Mouse (Mus musculus) megakaryocyte-erythroid progenitor cell, adult 5-6 weeks (primary cell): ENCODE results near the gene Ccdc61. TPM values are rescaled to one million over a fixed set of nuclear protein-coding genes. Genes with fewer than 3 reads are reported as not detected.
A peak's percentile ranks its signal among the peaks of the same experiment; 100 is the strongest.

Experiments used
- ATAC-seq: replicated peaks from 2 replicates; pipeline ENCODE4 v1.8.0; 2016; ENCODE audit warnings: mild to moderate bottlenecking, inconsistent platforms; ENCODE audit not compliant: severe bottlenecking, poor library complexity, low FRiP score, low TSS enrichment
- total RNA-seq, 2 experiments: library from RNA; stranded (forward) in 1 of 2; stranded (reverse) in 1 of 2; fragments of 200-1000, 215-1000 nt in 1 of 2; fragments of >200 nt in 1 of 2; fragmentation: Nextera tagmentation in 1 of 2; gene quantifications; 2 replicates each; pipeline ENCODE4 v1.2.3; 2014 to 2017

Gene Ccdc61
- total RNA-seq, 2 experiments from 2014 or later = 6.8 to 42.3 TPM

DNA sequence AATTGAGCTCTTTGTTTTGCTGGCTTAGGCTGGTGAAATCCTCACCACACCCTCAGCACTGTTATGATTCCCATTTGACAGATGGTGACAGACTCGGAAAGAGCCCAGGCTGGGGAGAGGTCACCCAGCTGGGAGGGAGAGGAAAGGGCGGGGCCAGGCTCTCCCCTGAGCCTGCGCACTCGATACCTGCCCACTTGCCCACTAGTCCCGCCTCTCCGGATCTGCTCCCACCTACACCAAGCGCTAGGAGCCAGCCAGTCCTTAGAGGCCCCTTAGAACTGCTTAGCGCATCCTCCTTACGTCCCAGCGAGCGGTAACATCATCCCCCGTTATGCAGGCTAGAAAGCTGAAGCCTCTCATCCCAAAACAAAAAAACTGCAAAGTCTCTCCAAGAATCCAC is 10.9 kb upstream of the Ccdc61 start:
- ATAC-seq = no peak

DNA sequence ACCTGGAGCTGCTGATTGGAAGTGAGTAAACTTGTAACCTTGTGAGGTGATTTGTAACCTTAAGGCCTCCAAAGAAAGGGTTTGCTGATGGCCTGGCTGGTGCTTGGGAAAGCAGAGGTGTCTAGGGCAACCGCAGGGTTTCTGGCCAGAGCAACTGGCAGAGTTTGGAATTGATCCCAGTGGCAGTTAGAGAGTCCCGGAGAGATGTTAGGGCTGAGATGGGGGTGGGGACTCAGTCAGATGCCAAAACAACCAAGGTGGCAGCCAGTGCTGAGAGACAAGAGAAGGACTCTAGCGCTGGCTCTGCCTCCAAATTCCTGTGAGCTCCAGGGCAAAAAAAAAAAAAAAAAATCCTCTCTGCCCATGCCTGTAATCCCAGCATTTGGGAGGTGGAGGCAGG is 7.7 kb upstream of the Ccdc61 start:
- no peak for ATAC-seq

DNA sequence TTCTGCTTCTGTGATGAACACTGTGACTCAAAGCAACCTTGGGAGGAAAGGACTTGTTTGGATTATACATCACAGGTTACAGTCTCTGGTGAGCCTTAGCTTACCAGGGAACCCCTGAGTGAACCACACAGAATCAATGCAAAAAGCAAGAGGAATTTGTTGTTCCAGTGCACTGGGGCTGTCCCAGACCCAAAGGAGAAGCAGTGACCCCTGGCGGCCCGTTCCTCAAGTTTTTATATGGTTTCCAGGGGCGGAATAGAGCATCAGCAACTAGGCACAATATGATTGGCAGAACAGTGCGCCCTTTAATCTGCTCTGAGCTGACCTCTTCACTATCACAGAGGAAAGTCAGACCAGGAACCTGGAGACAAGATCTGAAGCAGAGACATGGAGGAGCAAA is 6.0 kb upstream of the Ccdc61 start:
- no peak for ATAC-seq

DNA sequence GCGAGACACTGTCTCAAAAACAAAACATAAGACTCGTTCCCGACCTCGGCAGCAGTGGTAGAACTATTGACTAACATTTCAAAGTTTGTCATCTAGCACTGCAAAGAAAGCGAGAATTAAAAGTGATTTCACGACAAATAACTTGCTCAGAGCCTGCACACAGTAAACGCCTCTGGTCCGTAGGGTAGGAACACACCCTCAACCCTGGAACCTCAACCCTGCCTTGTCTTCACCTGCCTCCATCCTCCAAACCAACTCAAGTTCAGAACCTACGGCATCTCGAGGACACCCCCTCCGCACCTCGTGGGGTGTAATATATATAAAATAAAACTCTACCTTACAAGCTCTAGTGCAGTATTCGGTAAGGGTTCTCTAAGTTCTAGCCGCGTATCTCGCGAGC is 418 bp downstream of the Ccdc61 start:
- peak; percentile 43 for ATAC-seq

DNA sequence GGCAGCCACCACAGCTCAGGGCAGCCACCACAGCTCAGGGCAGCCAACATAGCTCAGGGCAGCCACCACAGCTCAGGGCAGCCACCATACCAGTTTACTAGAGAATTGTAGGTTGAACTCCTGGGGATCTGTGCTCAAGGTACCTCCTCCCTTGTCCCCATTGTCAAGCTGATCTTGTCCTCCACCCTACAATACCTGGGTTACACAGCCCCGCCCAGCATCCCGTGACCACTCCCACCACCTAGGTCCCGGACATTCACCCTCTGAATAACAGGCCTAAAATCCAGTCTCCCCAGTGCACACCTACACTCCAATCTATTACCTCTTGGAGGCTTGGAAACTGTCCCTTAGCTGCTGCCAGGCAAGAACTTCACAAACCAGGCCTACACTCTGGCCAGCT is 5.2 kb downstream of the Ccdc61 start:
- ATAC-seq = no peak

DNA sequence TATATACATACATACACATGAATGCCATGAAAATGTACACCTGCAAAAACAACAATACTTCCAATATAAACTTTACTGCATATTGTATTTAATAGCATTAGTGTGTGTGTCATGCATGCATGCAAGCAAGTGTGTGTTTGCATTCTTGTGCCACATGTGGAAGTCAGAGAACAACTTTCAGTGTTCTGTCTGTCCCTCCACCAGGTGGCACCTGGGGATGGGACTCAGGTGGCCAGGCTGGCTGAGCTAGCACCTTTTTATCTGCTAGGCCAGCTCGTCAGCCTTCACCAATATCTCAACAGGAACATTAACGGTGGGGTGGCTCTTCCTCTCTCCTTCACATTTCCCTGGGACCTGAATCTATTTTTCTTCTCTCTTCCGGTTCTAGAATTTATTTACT is 7.7 kb downstream of the Ccdc61 start:
- no peak for ATAC-seq

DNA sequence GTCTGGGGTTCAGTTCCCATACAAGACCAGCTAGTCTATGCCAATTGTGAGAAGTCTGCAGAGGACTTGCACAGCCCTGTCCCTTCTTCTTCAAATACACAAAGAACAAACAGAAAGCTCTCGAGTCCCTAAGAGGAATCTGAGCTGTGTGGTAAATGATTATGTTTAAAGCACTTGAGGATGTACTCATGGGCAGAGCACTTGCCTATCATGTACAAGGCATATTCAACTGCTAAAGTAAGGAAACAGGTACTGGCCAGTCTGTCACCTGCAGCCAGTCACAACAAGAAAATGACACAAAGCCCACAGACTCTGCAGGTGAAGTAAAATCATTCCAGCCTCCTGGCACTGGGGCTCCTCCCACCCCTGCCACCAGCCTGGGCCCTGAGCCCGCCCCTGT is 9.7 kb downstream of the Ccdc61 start:
- no peak for ATAC-seq

DNA sequence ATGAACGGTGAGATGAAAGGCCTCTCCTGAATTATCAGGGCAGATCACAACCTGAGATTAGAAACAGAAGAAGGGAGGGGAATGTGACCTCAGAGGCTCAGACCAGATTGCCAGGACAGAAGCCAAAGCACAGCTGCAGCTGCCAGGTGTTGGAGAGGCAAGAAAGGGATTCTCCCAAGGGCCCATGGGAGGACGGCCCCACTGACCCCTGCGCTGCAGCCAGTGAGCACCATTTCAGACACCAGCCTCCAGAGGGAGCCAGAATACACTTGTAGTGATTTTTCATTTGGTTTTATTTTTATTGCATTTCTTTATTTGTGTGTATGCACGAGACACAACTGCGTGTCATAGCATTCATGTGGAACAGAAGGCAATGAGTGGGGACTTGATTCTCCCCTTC is 13.7 kb downstream of the Ccdc61 start:
- no peak for ATAC-seq

DNA sequence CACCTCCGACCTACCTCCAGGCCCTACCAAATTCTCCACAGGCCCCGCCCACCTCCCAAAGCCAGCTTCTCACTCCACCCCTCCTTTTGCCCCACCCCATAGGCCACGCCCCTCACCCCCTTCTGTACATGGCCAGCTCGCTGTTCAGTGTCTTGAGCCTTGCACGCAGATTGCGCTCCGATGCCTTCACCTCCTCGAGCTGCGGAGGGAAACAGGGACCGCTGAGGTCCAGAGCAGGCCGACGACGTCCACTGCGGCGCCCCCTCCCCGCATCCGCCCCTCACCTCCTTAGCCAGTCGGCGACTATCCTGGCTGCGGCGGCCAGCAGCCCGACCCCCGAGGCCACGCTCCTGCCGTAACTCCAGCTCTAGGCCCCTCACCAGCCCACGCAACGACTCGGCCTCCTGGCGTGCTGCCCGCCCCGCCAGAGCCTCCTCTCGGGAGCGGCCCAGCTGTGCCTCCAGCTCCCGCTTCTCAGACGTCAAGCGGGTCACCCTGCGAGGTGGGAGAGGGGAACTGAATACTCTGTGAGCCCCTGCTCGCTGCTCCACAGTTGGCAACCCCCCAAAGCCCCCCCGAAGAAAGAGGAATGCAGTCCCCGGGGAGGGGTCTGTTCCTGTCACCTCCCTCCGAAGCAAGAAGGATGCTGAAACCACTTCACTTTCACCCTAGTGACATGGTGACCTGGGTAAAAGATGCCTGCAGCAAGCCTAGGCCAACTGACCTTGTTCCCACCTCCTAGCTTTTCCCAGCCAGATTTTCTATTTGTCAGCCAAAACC is 16.4 kb downstream of the Ccdc61 start:
- peak; percentile 85 for ATAC-seq

DNA sequence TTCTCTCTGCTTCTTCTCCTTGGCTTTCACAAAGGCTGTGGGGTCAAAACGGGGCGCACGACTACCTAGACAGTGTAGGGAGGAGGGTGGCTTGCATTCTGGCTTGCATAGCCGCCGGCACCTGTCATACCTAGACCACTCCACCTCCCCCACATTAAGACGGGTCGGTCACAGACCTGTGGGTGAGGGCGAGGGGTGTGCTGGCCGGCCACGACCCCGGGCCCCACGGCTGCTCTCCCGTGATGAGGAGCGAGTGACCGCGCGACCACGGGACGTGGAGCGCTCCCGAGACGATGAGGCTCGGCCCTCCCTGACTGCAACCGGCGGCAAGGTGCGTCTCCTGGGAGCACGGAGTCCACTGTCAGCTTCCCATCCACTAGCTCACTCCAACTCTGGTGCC is 17.2 kb downstream of the Ccdc61 start:
- ATAC-seq = no peak

DNA sequence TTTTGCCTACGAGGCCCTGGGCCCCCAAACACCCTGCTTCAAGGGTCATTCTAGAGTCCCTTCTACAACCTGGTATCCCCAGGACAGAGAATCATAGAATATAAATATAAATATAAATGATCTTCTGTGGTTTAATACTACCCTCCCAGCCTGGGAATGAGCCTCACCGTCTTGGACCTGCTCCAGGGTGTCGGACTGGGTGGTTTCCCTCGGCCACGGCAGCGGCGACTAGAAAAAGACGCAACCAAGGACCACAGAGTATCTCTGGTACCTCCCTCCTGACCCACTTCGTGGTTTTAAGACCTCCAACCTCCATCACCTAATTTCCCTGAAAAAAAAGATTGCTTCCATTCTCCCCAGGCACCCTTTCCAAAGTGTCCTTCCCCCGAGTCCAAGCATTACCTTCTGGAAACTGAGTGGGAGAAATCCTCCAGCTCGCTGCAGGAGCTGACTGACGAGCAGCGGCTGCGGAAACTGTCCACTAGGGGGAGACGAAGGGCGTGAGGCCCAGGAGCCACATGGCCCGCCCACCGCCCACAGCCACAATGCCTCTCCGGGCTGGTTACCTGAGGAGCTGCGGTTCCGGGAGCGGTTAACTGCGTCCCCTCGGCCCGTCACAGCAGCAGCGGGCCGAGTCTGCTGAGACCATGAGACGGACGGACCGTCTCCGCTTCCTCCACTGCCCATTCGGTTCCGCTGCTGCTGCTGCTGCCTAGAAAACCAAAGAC is 18.2 kb downstream of the Ccdc61 start:
- peak; percentile 91 for ATAC-seq

DNA sequence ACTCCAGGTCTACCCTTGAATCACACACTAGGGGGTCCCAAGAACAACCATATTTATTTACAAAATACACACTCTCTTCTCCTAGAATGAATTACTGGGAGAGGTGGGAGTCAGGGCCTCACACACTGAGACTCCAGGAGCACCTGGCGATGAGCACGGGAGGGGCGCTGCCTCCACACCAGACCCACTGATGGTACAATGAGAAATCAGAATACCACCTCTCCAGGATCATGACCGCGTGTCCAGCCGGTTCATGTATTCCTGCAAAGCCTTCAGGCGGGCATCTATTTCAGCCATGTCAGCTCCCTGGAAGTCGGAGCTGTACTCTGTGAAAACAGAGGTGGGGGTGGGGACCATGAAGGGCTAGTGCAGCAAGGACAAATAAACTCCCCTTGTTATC is 19.4 kb downstream of the Ccdc61 start:
- ATAC-seq = no peak

DNA sequence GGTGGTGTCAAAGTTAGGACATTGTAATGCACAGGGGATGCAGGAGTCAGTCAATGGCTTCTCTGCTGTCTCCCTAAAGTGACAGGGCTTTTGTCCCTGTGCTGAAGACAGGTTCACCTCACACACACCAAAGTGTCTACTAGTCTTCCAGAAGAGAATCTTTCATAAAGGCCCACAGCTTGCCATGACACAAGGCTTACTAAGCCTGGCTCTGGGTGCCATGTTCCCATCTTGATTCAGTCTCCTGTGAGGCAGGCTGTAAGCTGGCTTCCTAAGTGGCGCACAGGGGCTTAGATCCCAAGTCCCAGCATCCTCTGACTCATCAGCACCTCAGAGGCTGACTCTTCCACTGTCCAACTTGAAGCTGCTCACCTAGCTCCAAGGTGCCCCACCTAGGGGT is 23.3 kb downstream of the Ccdc61 start:
- no peak for ATAC-seq

DNA sequence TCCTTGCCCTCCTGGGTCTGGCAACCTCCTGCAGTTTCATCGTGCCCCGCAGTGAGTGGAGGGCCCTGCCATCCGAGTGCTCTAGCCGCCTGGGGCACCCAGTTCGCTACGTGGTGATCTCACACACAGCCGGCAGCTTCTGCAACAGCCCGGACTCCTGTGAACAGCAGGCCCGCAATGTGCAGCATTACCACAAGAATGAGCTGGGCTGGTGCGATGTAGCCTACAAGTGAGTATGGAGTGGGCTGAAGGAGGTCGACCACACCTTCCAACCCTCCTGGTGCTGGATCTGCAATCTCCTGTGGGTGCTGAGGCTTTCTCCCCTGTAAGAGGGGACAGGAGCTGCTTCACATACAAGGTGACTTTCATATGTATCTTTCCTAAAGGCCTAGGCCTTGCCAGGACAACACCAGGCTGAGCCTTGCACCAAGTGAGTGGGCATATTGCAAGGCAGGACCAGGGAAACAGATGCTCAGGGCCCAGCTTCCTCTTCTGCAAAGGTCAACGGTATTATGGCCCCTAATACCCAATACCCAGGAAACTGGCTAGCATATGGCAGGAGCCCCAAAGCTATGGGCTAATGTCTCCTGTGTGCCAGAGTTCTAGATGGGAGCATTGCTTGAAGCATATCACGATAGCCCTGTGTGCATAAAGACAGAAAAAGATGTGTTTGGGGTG is 25.3 kb downstream of the Ccdc61 start:
- ATAC-seq = peak; percentile 35; the same call in 1 of the 2 replicates

DNA sequence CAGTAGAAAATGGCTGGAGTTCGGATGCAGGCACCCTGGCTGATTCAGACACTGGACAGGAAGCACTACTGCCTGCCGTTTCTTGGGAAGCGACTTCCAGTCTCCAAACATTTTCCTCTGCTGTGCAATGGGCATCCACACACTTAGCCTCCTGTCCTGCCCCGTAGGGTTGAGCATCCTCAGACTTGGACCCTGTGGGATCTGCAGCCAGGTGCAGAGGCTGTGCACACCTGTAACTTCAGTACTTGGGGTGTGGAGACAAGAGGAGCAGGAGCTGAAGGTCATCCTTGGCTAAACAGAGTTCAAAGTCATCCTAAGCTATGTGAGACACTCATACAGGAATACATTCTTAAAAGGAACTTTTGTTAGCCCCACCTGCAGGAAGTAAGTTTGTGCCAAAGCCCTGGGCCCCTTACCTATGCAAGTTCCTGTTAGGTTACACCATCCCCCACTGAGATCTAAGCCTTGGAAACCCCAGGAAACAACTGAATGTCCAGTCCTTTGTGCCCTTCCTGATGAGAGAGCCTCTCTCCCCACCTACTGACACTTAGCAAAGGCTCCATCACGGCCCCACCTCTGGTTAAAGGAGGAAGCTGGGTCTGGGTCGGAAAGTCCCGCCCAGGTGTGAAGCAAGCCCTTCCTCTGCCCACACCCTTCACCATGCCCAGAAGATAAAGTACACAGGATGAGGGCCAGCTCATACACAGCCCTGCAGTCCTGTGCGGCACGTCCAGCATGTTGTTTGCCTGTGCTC is 26.0 kb downstream of the Ccdc61 start:
- 0 out of 2 replicates have a peak, but pooled peaks have one; percentile 26 for ATAC-seq

DNA sequence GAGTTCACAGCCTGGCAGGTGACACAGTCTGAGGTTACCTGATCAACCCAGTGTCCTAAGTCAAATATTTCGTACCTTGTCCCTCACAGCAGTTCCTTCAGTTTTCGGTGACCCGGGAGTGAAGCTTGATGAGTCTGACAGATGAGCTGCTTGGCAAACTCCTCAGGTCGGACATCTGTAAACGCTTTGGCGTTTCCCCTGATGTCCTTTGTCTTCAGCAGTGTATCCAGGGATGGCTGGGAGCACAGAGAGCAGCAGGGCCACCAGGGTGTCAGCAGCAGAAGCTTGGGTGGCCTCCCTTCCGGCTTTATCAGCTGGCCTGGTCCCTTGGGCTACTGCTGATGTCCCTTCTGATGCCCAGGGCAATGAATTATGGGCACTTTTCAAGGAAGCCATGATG is 31.5 kb downstream of the Ccdc61 start:
- no peak for ATAC-seq

DNA sequence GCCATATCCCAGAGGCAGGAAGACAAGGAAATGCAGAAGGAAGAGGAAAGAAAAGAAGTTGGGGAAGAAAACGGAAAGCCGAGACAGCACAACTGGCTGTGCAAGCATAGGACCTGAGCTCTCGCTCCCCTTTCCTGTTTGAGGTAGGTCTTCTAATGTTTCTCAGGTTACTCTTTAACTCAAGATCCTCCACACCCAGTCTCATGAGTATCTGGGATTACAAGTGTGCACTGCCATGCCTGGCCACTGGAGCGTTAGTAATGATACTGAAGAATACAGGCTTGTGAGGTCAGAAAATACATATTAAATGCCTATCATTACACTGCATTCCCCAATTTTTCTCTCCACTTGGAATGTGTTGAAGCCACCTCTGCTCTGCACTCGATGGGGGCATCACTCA is 34.8 kb downstream of the Ccdc61 start:
- ATAC-seq = no peak

DNA sequence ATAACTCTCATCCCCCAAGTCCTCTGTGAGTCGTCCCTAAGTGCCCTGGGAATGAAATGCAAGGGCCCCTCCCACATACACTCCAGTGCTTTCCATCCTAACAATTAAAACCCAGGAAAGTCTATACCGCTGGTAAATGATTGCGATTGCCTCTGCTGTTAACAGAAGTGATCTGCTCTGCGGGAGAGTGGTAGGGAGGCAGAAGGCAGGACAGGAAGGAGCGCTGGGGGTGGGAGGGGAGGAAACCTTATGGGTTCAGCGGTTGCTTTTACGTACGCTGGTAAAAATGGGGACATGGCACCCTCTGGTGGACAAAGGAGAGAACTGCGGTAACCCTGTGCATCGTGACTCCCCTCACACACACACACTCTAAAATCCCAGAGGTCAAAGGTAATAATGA is 37.0 kb downstream of the Ccdc61 start:
- ATAC-seq = peak; percentile 97

DNA sequence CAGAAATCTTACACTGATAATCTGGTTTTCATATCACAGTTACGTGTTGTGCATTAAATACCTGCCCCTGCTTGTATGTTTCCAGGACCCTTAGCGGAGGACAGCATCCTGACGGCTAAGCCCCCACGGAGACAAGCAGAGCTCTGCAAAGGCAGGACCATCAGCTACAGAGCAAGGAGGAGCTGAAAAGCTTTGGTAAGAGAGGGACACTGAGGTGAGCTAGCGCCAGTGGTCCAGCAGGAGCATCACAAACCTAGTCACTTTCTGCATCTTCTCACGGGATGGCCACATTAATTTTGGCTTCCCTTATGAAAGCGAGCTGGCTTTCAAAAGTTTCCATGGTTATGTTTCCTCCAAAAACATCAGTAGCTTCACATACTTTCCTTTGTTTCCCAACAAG is 37.4 kb downstream of the Ccdc61 start:
- ATAC-seq = no peak
